Mouse (Mus musculus) skeletal muscle tissue, adult 2 months (tissue): Measurements from ENCODE around the gene Heatr6.

Source experiments
- DNase-seq: peaks from one replicate; pipeline ENCODE4 v3.0.0-alpha.2; 2012; ENCODE audit warnings: low read depth, low spot score

Heatr6 gene

GRCm38 (mm10) chr11:83753581-83754181 is at the start of gene Heatr6:
TSS of gene Heatr6 (plus strand) at chr11:83753696.
- DNase-seq = peak; percentile 75

GRCm38 (mm10) chr11:83703705-83704104 is 49.8 kb upstream of the Heatr6 start, which contains the start of gene Wfdc17:
TSS of gene Wfdc17 (plus strand) at chr11:83703991.
- peak; percentile 24 for DNase-seq

- DNase-seq = no peak
Observed at GRCm38 (mm10) chr11:83708715-83709114, 44.8 kb upstream of the Heatr6 start, which contains the start of gene Wfdc18. TSS of gene Wfdc18 (plus strand) at chr11:83709015.

DNA sequence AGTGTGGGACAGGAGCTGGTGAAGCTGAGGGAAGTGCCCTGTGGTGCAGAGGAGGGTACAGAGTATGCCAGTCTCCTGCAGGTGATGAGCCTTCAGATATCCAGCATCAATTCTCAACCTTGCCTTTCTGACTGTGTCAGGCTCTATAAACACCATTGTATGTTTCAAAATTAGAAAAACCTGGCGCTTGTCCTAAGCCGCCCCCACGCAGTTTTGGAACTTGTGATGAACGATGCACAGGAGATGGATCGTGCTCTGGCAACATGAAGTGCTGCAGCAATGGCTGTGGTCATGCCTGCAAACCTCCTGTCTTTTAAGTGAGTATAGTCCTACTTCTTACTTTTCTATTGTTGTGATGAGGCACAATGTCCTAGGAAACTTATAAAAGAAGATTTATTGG is 43.8 kb upstream of the Heatr6 start:
- DNase-seq = no peak

DNA sequence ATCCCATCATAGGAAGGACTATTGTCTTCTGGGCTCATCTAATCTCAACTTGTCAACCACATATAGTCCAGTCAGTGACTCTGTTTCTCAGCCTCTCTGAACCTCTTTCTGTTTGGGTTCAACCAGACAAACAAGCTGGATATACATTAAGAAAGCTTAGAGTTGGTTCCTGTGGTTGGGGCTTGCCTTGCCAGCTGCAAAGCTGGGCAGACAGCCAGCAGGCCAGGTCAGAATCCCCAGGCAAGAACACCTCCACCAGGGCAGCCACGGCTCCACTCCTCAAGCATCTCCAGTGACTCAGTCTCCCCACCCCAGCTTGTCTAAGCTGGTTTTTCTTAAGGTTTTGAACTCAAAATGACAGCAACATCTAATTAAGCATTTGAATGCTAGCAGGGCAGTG is 40.8 kb upstream of the Heatr6 start:
- no peak for DNase-seq

DNA sequence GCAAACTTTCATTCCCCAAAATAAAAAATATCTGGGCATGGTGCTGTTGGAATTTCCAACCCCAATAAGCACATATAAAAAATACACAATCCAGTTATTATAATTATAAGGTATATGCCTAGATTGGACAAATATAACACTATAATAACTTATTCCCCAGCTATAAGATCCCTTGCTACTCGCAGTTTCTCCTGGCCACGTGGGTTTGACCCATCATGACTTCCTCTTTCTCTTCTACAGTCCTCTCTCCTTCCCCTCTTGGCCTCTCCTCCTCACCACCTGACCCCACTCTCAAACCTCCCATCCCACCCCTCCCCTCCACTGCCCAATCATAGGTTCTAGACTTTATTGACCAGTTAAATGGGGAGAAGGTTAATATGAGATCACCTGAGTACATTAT is 39.6 kb upstream of the Heatr6 start:
- DNase-seq = no peak

GRCm38 (mm10) chr11:83717042-83717665 is 36.3 kb upstream of the Heatr6 start:
- peak; percentile 6 for DNase-seq

DNA sequence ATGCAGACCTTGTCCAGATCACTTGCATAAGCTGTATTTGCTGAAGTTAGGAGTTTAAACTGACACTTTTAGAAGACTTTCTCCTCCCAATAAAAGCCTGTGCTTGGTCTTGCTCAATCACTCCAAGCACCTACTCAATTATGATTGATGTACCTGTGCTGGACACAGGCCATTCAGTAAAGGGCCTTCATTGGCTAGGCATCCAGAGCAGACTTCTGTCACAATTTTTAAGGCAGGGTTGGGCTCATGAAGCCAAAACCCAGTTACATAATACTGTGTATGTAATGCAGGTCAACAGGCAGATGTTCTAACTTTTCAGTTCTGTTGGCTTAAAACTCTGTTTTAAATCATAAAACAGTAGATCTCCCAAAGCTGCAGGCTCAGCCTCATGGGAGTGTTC is 32.7 kb upstream of the Heatr6 start:
- DNase-seq = no peak

GRCm38 (mm10) chr11:83728757-83729432 is 24.6 kb upstream of the Heatr6 start:
- no peak for DNase-seq

DNA sequence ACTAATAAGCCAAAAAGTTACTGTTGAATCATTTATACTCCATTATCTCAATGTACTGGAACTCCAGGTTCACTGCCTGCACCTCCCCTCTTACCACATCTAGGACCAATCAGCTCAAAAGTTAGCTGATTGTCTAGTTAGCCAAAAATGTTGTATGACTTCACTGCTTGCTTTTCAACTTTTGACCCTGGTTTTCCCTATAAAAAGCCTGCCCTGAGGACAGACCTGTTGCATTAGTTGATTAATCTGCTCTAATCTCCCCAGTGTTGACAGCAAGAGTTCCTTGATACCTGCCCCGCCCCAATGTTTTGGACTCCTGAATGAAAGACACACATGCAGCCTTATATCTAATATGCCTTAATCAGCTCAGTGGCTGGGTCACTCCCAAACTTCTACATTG is 22.4 kb upstream of the Heatr6 start:
- DNase-seq = no peak

DNA sequence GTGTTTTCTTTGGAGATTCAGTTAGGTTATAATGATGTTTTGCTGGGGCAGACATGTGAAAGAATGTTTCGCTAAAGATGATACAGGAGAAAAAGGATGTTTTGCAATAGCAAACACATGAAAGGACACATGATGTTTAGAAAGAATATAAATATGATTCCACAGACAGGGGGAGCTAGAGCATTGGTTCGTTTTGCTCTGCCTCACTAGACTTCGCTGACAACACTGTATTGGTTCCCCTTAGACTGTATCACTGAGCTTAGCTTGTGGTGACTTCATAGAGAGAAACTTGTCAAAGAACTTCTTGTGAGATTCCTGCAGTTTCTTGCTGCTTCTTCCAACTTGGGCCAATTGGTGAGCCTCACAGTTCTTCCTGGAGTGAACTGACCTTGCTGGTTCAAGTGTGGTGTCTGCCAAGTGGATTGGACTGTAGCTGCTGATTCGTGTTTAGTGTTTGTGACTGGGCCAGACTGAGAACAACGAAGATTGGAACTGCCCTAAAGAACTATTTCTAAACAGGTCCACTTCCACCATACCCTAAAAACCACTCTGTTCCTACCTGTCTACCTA is 20.3 kb upstream of the Heatr6 start:
- DNase-seq = no peak

- no peak for DNase-seq
Observed at GRCm38 (mm10) chr11:83734215-83734614, 19.3 kb upstream of the Heatr6 start.

DNA sequence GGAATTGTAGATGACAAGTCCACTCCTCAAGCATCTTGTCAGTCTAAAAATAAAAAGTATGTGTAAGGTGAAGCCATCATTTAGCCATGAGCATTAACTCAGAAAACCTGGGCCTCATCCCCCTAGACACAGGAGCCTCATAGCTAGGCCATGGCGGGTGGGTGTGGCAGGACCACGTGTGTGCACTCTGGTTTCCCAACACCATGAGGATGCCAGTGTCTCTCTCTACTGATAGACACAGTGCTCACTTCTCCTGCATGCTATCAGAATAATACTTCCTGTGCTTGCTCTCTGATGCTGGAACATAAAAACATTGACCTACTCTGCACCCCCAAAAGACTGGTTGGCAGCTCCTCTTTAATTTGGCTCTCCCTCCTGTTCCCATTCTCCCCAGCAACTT is 17.6 kb upstream of the Heatr6 start:
- no peak for DNase-seq

GRCm38 (mm10) chr11:83737109-83737558 is 16.4 kb upstream of the Heatr6 start:
- no peak for DNase-seq

DNA sequence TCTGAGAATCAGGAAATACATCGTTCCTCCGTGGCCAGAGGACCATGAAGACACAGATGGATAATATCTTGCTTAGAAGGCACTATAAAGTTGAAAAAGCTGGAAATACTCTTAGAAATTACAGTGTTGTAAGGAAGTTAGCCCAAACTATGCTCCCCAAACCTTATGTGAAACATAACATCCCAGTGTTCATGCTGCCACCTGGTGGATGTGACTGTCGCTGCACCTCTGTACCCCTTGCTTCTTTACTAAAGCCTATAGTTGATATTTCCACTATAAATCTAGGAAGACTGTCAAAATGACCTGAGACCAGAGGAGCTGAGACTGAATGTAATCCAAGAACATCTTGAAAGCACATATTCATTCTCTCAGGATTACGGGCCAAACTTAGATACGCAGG is 14.3 kb upstream of the Heatr6 start:
- no peak for DNase-seq

DNA sequence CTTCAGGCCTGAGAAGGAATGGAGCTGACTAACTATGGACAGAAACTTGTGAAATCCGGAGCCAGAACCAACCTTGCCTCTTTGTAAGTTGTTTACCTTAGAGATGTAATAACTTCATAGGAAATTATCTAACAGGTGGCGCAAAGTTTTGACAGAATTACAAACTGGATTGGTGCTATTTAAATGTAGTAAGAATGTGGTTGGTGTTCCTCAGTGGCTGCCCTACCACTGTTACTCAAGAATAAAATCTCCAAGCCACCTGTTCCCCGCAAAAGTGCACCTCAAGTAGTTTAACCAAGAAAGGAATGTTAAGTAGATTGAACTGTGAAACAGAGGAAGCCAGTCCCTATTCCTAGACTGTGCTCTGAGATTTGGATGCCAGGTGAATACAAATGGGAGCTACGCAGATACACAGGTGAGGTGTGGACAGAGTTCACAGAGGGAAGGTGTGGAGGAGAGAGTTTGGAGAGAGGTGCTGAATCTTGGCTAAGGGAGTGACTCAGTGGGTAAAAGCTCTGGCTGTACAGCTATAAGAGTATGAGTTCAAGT is 13.0 kb upstream of the Heatr6 start:
- no peak for DNase-seq

DNA sequence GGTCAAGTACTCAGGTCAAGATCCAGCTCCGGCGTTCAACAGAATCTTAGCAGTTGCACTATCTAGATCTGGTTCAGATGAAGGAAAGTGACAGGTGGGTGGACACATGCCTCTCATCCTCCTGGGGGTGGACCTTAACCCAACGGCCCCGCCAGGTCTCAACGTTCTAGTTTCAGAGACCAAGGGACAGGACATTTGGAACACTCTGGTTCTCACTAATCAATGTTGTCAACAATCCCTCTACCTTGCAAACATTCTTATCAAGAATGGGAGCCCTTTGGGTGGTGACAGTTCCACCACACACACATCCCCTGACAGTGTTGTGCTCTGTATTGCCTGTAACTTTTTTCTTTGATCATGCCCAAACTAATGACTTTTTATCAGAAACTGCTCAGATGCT is 11.7 kb upstream of the Heatr6 start:
- no peak for DNase-seq

- DNase-seq = no peak
Observed at GRCm38 (mm10) chr11:83742731-83743355, 10.7 kb upstream of the Heatr6 start.

- no peak for DNase-seq
Observed at GRCm38 (mm10) chr11:83743525-83743924, 10.0 kb upstream of the Heatr6 start.

GRCm38 (mm10) chr11:83746152-83746551 is 7.3 kb upstream of the Heatr6 start:
- peak; percentile 11 for DNase-seq

- no peak for DNase-seq
Observed at GRCm38 (mm10) chr11:83746681-83747080, 6.8 kb upstream of the Heatr6 start, which contains the start of gene Wfdc21. TSS of gene Wfdc21 (plus strand) at chr11:83746940.
